Mouse (Mus musculus) cerebellum, adult 9-11 months (tissue): Measurements from ENCODE around the gene Sppl2c.

ENCODE experiments used
- DNase-seq: peaks from one replicate; pipeline ENCODE4 v3.0.0; 2022

Sppl2c gene

GRCm38 (mm10) chr11:104186135-104186836 is at the start of gene Sppl2c:
Gene Sppl2c, plus strand, starts transcription at chr11:104186327.
- DNase-seq: no peak

- DNase-seq: peak; percentile 75
Observed at GRCm38 (mm10) chr11:104138976-104139375, 47.2 kb upstream of the Sppl2c start.

- no peak for DNase-seq
Observed at GRCm38 (mm10) chr11:104144930-104145329, 41.2 kb upstream of the Sppl2c start.

- DNase-seq: peak; percentile 84
Observed at GRCm38 (mm10) chr11:104148787-104149186, 37.3 kb upstream of the Sppl2c start.

- DNase-seq: no peak
Observed at GRCm38 (mm10) chr11:104150911-104151310, 35.2 kb upstream of the Sppl2c start.

GRCm38 (mm10) chr11:104154332-104154731 is 31.8 kb upstream of the Sppl2c start:
- peak; percentile 69 for DNase-seq

- peak; percentile 99 for DNase-seq
Observed at GRCm38 (mm10) chr11:104154820-104155635, 31.1 kb upstream of the Sppl2c start.

GRCm38 (mm10) chr11:104155899-104156298 is 30.2 kb upstream of the Sppl2c start:
- DNase-seq: no peak

GRCm38 (mm10) chr11:104156391-104156790 is 29.7 kb upstream of the Sppl2c start:
- DNase-seq: peak; percentile 71

- peak; percentile 94 for DNase-seq
Observed at GRCm38 (mm10) chr11:104157603-104158259, 28.4 kb upstream of the Sppl2c start.

- DNase-seq: no peak
Observed at GRCm38 (mm10) chr11:104158260-104158907, 27.7 kb upstream of the Sppl2c start.

- DNase-seq: peak; percentile 65
Observed at GRCm38 (mm10) chr11:104159769-104160272, 26.3 kb upstream of the Sppl2c start.

GRCm38 (mm10) chr11:104161153-104161552 is 25.0 kb upstream of the Sppl2c start:
- DNase-seq: peak; percentile 63

GRCm38 (mm10) chr11:104164257-104164656 is 21.9 kb upstream of the Sppl2c start:
- no peak for DNase-seq

- DNase-seq: peak; percentile 85
Observed at GRCm38 (mm10) chr11:104171281-104171781, 14.8 kb upstream of the Sppl2c start.

GRCm38 (mm10) chr11:104178893-104179292 is 7.2 kb upstream of the Sppl2c start:
- DNase-seq: no peak

- DNase-seq: no peak
Observed at GRCm38 (mm10) chr11:104179804-104180203, 6.3 kb upstream of the Sppl2c start.

GRCm38 (mm10) chr11:104182141-104182540 is 4.0 kb upstream of the Sppl2c start:
- DNase-seq: peak; percentile 62

GRCm38 (mm10) chr11:104186837-104187150 is 667 bp downstream of the Sppl2c start:
- peak; percentile 56 for DNase-seq

- peak; percentile 77 for DNase-seq
Observed at GRCm38 (mm10) chr11:104187766-104188165, 1.6 kb downstream of the Sppl2c start.

GRCm38 (mm10) chr11:104190008-104190407 is 3.9 kb downstream of the Sppl2c start:
- peak; percentile 94 for DNase-seq

GRCm38 (mm10) chr11:104195382-104195781 is 9.3 kb downstream of the Sppl2c start:
- DNase-seq: peak; percentile 35

- DNase-seq: peak; percentile 92
Observed at GRCm38 (mm10) chr11:104195791-104196190, 9.7 kb downstream of the Sppl2c start.
